Mouse (Mus musculus) urinary bladder, postnatal 4 days (tissue): ENCODE data around the gene Gm17190.
A peak's percentile ranks its signal among the peaks of the same experiment; 100 is the strongest.
"Not testable (repeated sequence)": the region's sequence is repeated elsewhere in the genome, so short reads cannot be mapped to it uniquely, and the experiment has no call there.

ENCODE experiments used
- DNase-seq, 2 experiments: peaks; one replicate each; pipeline ENCODE4 v3.0.0; 2021 to 2022; ENCODE audit warnings: low spot score in 2 of 2

Gm17190 gene

GRCm38 (mm10) chr13:96081754-96082153, at the start of gene Gm17190:
Gm17190 (plus strand) TSS chr13:96082054.
- DNase-seq, result not testable (repeated sequence)

- DNase-seq, result no peak
These were observed 42.3 kb upstream of the Gm17190 start for GRCm38 (mm10) chr13:96039536-96039935.

- no peak for DNase-seq
These were observed 41.4 kb upstream of the Gm17190 start for GRCm38 (mm10) chr13:96040275-96041042.

- DNase-seq, result no peak
These were observed 36.5 kb upstream of the Gm17190 start for GRCm38 (mm10) chr13:96045396-96045795.

- no peak for DNase-seq
These were observed 29.1 kb upstream of the Gm17190 start for GRCm38 (mm10) chr13:96052755-96053154.

GRCm38 (mm10) chr13:96073555-96073954, 8.3 kb upstream of the Gm17190 start:
- DNase-seq, result no peak

GRCm38 (mm10) chr13:96081276-96081675, 578 bp upstream of the Gm17190 start, which contains the start of gene Gm20075:
Gm20075 (minus strand) TSS chr13:96081376.
- not testable (repeated sequence) for DNase-seq

- DNase-seq, result no peak
These were observed 3.9 kb downstream of the Gm17190 start for GRCm38 (mm10) chr13:96085581-96086302.

GRCm38 (mm10) chr13:96090929-96091328, 9.1 kb downstream of the Gm17190 start:
- no peak for DNase-seq

GRCm38 (mm10) chr13:96106367-96106766, 24.5 kb downstream of the Gm17190 start:
- no peak for DNase-seq

- no peak for DNase-seq
These were observed 28.9 kb downstream of the Gm17190 start for GRCm38 (mm10) chr13:96110767-96111166.

- DNase-seq, result no peak
These were observed 30.9 kb downstream of the Gm17190 start for GRCm38 (mm10) chr13:96112711-96113110.

GRCm38 (mm10) chr13:96125011-96125410, 43.2 kb downstream of the Gm17190 start:
- DNase-seq, result no peak

GRCm38 (mm10) chr13:96126669-96127068, 44.8 kb downstream of the Gm17190 start:
- no peak for DNase-seq

- no peak for DNase-seq
These were observed 47.2 kb downstream of the Gm17190 start for GRCm38 (mm10) chr13:96129081-96129480.

- no peak for DNase-seq
These were observed 49.2 kb downstream of the Gm17190 start for GRCm38 (mm10) chr13:96131050-96131449.

- no peak for DNase-seq
These were observed 50.1 kb downstream of the Gm17190 start for GRCm38 (mm10) chr13:96131911-96132310.

- peak; percentile 20 to 63 for DNase-seq
These were observed 50.6 kb downstream of the Gm17190 start, which contains the start of gene Sv2c for GRCm38 (mm10) chr13:96132401-96132816. Sv2c (minus strand) TSS chr13:96132577.
